Mouse (Mus musculus) gastrocnemius, postnatal 4 days (tissue): ENCODE measurements at regions not wholly inside any gene's neighbourhood (a gene's known extent, or its start where the extent isn't known, plus 50 kb on each side); places are given as distances from the start of the nearest gene placed in this dataset.

Experiments
- DNase-seq, 2 experiments: peaks; one replicate each; pipeline ENCODE4 v3.0.0; 2021 to 2022; ENCODE audit warnings: low spot score in 2 of 2, mixed read lengths in 2 of 2

DNA sequence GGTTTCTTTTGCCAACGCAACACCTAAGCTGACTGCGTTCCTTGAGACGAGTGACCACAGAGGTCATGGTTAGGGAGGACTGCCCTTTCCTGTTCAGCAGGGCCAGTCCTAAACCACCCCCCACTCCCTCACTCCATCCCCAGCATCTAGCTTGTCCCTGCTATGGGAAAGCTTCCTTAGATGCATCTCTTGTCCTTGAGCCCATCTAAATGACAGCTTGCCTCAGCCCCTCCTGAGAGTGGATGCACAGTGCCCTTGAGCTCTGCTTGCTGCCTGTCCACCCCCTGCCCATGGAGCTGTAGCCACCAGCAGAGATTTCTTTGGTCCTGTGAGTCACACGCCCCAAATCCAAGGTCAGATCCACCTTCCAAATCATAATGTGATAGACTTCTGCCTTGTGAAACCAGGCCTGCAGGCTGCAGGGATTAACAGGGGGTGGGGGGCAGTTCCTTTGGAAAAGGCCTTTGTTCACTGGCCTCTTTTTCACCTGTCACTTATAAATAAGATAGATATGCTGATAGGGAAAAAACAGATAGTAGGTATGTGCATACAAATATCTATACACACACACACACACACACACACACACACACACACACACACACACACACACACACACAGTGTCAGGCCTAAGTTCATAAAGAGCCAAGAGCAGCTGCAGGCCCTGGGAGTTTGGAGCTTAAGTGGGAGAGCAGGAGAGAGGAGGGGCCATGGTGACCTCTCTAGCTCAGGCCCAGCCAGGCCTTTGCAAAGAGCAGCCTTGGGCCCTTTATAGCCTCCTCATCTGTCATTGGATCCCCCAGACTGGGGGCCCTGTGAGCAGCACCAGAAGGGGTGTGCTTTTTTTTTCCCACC is 56.4 kb upstream of the Adra2c start:
- DNase-seq: no peak

DNA sequence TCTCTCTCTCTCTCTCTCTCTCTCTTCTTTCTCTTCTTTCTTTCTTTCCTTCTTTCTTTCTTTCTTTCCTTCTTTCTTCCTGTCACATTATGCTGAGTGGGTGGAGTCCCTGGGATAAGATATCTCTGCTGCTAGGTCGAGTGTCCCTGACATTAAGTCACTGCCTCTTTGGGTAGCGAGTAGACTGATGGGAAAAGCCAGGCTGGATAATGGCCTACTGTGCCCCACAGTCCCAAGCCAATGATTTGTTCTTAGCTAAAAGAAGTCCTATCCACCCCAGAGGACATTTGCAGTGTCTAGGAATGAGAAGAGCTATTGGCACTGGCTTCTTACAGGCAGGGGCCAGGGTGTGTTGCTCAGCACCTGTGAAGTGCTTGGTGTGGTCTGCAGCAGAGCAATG is 61.8 kb upstream of the Adra2c start:
- no peak for DNase-seq

DNA sequence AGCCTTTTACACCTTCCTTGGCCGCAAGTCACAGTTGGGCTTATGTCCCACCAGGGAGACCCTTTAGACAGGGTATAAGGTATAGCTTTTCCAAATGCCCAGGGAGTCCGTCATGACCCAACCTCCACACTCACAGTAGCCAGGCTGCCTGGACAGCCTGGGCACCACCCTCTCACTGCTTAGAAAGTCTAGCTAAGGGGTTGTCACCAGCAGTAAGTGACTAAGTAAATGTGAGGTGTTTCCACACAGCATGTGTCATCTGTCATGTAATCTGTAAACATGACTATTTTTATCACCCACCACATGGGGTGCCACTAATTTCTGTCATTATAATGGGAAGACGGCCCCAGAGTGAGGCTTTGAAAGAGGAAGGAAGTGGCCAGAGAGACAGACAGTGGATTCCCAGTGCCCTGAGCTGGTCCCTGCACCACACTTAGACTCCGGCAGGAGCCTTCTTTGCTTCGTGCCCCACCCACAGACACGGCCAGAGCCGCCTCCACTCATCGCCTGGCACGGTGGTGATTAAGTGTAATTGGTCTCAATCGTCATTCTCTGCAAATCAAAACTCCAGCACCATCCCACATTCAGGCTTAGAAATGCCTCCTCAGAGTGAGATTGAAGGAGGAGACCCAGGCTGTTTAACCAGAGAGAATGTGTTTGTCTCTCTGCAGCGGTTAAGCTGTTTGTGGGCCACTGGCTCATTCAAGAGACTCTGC is 62.5 kb upstream of the Adra2c start:
- DNase-seq: no peak

DNA sequence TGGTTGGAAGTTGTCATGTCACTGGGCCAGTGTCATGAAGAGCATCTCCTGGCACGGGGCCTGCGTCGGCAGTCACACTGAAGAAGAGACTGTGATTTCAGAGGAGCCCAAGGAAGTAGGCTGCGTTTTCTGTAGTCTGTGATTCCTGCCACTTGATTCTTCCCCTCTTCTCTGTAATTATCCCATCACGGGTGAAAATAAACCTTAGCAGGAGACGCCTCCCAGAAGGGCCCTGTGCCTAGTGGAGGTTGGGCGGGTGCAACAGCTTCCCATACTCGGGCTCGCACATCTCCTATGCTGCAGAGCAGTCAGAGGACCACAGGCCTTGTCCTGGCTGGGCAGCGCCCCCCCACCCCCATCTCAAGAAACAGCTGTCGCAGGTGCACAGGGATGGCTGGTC is 63.1 kb upstream of the Adra2c start:
- DNase-seq: no peak

DNA sequence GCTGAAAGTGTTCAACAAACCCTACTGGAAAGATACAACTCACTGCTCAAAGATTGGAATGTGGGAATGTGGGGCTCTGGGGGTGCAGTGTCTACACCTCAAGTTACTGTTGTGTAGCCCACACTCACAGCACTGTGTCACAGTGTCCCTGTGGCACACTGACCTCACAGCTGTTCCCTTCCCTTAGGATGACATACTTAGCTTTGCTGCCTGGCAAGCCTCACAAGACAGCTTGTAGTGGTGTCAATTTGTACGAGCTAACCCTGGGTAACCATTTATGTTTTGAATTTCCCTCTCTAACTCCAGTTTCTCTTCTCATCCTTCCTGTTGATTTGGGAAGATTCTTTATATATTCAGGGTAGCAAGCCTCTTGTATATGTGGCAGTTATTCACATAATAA is 68.8 kb upstream of the Adra2c start:
- no peak for DNase-seq

DNA sequence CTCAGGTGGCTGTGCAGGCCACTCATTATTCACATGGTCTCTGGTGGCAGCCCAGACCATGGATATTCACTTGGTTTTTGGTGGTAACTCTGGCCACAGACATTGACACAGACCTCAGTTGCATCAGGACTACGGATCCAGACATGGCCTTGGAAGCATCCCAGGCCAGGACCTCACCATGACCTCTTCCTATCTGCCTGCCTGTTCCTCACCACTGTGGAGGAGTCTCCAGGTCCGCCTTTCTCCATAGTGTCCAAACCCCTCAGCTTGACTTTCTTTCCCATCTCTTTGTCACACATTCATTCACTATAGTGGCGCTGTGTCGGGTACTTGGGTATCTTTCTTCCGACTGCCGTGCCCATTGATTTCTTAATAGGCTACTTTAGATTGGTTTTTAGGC is 74.1 kb upstream of the Adra2c start:
- DNase-seq: no peak

DNA sequence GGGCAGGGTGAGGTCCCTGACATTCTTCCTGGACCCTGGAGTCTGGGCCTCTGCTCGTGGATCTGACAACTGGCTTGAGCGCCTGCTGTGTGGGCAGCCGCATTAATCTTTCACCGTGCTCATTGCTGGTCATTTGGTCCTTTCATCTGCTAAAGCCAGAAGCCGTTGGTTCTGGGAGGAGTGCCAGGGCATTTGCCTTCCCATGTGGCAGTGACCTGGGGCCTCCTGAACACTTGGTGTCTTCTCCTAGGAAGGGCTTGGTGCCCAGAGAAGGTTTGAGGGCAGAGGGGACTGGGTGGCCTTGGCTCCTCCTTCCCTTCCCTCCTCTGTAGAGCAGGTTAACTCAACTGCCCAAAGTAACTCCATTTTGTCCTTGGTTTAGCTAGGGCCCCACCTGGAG is 79.7 kb upstream of the Adra2c start:
- DNase-seq: peak in 1 of 2 experiments; percentile 28

DNA sequence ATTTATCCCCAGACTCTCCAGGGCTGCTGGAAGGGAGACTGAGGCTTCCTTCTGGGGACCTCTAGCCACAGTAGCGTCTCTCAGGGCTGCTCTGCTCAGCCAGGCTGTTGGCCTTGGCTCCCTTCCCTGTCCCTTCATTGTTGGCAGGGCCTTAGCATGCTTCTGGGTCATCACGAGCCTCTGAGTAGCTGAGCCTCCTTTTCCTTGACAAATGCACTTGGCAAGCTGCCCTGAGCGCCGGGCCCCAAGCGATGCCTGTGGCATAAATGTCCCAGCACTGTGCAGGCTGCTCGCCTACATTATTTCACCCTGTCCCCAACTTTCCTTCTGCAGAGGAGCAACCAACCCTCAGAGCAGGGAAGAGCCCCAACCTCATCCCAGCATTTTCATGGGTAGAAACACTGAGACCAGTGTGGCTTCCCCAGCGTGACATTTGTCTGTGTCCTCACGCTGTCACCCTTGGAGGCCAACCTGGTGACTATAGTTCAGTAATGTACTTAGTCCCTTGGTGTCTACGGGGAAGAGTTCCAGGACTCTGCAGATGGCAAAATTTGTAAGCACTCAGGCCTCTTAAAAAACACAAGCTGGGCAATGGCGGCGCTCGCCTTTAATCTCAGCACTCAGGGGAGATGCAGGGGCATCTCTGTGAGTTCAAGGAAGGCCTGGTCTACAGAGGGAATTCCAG is 83.7 kb upstream of the Lrpap1 start:
- DNase-seq: peak; percentile 43 to 83

DNA sequence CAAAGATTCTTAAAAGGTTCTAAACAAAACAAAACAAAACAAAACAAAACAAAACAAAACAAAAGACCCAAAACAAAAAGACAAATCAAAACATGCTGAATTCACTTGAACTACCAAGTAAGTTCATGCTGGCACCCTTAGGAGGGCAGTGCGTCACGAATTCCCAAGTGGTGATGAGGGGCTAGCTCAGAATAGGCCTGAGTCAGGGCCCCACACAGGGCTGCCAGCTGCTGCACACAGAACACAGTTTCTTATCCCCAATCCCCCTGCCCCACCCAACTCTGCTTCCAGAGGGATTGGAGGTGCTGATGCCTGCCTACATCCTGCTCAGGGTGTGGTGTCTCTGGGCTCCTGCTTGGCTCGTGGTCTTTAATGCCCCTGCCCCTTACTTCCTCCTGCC is 80.3 kb upstream of the Lrpap1 start:
- DNase-seq: no peak

DNA sequence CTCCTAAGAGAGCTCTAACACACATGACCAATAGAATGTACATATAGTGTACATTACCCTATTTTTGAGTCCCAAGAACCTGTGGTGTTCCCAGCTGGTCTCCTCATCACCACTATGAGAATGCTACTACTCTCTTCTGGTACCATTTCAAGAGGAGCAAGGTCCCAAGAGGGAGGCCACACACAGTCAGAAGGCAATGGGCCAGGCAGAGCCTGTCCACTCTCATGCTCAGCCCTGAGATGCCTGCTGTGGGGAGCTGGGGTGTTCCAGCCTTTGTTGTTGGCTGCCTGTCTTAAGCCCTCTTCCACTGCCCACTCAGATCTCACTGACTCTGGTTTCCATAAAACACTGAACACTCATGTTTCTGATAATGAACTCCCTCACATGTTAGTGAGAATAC is 79.7 kb upstream of the Lrpap1 start:
- DNase-seq: no peak

DNA sequence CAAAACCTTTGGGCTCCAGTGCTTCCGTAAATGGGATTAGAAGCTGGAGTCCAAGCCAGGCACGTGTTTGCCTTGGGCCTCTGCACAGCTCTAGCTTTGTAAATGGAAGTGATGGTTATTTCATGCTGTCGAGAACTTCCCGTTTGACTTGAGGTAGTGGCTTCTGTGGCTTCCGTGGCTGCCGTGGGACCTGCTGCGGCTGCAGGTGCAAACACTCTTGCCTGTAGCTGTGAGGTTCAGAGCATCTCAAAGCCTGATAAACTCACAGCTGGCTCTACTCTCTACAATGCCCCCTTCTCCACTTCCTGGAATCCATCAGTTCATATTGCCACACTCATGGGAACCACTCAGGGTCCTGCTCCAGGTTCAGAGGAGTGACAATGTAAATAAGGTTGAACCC is 77.9 kb upstream of the Lrpap1 start:
- no peak for DNase-seq

DNA sequence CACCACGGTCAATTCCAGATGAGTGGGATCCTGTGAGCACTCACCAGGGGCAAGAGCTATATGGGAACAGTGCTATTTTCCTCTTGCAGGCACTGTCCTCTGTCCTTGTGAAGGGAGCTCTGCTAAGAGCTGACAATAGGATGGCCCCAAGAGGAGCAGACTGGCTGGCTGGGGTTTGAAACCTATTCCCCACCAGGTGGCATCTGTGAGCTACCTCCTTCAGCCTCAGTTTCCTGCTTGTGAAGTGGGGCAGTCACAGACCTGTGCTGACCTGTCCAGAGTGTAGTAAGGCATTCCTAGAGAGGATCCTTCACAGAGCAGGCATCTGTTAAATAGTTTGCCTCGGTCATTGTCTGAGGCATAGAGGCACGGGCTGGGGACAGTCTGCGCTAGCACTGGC is 71.8 kb upstream of the Lrpap1 start:
- DNase-seq: no peak

DNA sequence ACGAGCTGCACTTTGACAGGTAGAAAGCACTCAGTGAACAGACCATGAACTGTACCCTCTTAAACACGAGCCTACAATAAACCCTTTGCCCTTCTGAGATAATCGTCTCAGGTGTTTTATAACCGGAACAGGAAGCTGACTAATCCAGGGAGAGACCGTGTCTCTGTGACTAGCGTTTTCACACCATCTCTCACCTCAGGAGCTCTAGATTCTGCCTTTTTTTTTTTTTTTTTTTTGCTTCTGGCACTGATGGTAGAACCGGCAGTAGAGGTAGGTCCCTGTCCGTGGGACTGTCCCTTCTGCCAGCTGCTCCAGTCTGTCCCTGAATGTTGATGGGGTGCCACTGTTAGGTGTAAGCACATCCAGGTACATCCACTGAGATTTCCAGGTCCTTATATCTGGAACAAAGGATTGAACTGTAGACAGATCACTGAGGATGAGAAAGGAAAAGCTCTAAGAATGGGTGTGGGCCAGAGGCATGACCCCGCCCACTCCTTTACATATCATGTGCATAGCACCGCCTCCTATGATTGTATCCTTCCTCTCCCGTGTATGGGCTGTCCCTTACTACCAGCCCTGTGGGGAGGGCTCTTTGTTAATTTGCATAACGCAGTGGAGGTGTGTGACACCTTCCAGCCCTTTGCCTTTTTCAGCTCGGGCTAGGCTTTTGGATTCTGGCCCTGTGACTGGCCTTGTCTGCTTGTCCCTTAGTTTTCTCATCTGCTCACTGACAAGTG is 70.7 kb upstream of the Lrpap1 start:
- DNase-seq: no peak

DNA sequence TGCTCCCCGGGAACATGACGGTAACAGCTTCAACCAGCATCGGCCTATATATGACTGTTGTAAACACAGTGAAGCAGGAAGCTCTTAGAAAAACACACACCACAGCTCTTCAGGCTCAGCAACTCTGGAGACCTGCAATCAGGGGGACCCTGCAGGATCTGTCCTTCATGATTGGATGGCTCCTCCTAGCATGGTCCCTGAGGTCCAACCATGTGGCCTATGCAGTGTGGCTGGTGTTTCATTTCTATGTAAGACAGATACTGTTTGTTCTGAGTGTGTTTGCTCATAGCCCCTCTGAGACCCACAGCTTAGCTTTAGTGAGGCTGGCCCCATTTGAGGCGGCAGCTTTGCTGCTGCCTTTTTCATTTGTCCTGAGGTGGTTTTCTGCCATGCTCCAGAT is 68.8 kb upstream of the Lrpap1 start:
- no peak for DNase-seq

DNA sequence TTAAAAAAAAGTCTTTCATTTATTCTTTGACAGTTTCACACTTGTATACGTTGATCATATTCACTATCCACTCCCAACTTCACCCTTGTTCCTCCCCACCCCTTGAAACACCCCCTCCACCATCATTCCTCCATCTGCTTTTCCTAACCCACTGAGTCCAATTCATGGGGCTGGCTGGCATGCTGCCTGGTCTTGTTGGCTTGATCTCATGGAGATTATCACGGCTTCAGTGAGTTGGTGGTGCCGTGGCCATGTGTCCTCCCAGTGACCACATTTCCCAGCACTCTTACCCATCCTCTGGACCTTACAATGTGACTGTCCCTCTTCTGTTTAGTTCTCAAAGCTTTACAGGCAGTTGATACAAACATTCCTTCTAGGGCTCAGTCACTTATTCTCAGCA is 65.8 kb upstream of the Lrpap1 start:
- no peak for DNase-seq

DNA sequence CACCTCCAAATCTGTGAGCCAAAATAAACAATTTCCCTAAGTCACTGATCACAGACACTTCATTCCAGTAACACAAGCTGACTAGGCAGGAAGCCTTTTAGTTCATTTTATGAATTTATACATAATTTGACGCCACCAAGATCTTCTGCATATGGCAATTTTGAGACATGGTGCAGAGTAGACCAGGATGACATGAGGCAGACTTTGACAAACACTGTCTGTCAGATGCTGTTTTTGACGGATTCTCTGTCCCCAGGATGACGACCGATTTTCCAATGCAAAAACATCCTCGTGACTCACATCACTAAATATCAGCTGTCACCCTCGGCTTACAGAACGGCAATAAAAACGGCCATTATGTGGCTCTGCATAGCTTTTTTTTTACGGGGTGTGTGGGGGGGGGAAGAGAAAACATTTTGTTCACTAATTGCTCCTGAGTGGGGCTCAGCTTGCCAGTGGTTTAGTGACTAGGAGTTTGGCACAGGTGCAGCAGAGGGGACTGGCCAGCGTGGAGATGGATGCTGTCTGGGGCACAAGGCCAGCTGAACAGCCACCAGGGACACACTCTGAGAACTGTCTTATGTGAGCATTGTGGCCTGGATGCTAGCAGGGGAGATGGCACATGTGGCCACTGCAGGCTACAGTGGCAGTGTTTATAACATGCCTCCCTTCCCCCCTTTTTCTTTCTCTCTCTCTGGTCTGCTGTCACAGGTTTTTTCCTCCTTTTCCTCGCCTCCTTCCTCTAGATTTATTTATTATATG is 65.0 kb upstream of the Lrpap1 start:
- no peak for DNase-seq

DNA sequence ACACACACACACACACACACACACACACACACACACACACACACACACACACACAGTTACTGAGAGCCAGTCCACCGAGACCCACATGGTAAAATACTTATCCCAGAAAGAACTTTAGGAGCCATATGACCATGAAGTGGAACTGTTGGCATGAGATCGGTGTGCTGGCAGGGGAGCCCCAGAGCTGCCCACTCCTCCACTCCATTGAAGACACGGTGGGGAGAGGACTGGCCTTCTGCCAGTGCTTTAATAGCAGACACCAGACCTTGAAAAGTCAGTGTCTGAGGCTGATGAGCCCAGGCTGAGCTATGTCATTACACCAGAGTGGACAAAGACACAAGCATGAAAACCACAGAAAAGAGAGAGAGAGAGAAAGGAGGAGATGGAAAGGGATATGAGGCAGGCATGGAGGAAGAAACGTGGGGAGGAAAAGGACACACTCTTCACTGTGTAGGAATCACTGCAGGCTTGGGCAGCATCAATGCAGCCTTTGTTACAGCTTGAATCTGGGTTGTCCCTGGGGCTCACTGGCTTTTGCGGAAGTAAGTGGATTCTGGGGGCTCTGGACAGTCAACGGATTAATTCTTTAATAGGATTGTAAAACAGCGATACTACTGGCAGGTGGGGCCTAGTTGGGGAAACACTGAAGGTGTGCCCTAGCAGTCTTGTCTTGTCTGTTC is 64.2 kb upstream of the Lrpap1 start:
- no peak for DNase-seq

DNA sequence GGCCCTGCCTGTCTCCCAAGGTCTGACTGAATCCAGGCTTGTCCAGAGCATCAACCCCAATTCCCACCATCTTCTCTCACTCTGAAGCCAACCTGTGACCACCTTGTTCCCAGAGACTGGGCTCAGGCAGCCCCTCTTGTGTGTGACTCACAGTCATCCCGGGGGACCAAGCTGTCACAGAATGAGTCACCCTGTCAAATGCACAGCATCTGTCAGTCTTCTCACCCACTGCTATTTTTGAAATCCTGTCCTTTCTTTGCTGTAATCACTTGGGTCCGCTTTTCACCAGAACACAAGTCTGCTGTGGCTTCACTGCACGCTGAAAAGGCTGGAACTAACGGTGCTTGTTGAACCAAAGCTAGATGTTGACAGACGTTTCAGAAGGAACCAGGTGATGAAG is 63.3 kb upstream of the Lrpap1 start:
- no peak for DNase-seq

DNA sequence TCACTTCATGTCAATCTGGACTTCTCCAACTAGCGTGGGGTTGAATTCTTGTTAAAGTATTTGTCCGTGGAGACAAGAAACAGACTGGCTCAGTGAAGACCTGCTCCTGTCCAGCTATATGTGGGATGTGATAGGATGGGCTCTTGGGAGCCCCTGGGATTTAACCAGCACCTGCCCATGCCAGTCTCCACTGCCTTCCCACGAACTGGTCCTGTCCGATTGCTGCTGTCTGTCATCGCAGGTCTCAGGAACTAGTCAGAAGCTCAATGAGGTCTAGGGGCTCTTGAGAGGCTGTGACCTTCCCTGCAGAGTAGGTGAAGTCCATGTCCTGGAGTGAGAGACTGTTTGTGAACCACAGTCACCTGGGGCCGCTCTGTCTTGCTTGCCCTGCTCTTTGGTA is 62.8 kb upstream of the Lrpap1 start:
- DNase-seq: no peak

DNA sequence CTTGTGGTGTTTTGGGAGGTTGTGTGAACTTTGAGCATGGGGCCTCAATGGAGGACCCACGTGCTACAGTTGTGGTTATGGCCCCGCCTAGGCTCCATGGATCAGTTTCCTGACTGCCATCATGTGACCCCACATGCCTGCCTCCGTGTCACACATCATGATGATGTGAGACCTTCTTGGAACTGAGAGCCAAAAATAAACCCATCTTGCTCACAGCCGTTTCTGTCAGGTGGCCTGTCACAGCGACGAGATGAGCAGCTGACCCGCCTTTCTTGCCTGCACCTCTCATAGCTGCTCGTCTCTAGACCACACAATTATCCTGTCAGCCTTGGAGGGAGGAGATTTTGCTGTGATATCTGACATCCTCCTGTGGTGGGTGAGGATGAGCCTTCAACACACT is 60.4 kb upstream of the Lrpap1 start:
- no peak for DNase-seq
